Mouse (Mus musculus) embryonic fibroblast, embryonic 13.5 days (primary cell): ENCODE data around the gene Tgfbrap1. TPM values are rescaled to one million over a fixed set of nuclear protein-coding genes. Genes with fewer than 3 reads are reported as not detected.
A peak's percentile ranks its signal among the peaks of the same experiment; 100 is the strongest.

Source experiments
- H3K27ac ChIP-seq: 2 replicates; pipeline ENCODE4 v1.5.1; 2012; ENCODE audit warnings: low read length, control low read depth, inconsistent platforms; ENCODE audit not compliant: insufficient read depth
- H3K4me1 ChIP-seq: 2 replicates; pipeline ENCODE4 v1.6.1; 2011; ENCODE audit warnings: low read length; ENCODE audit not compliant: control insufficient read depth, insufficient read depth
- H3K4me3 ChIP-seq: 2 replicates; pipeline ENCODE4 v1.5.1; 2011; ENCODE audit warnings: mild to moderate bottlenecking, control low read depth, low read length; ENCODE audit not compliant: insufficient read depth
- CTCF ChIP-seq: IDR thresholded peaks from 2 replicates; pipeline ENCODE4 v1.5.1; 2011; ENCODE audit warnings: mild to moderate bottlenecking, control low read depth, low read length, moderate library complexity, borderline replicate concordance; ENCODE audit not compliant: insufficient read depth
- POLR2A ChIP-seq: IDR thresholded peaks from 2 replicates; pipeline ENCODE4 v1.6.1; 2011; ENCODE audit warnings: low read depth, mild to moderate bottlenecking, control low read depth, low read length, moderate library complexity
- polyA plus RNA-seq: library from polyadenylated mRNA; stranded (reverse); fragments of >200 nt; gene quantifications from 2 replicates; pipeline ENCODE4 v1.2.4, GENCODE M21; 2011; ENCODE audit warnings: low read depth; ENCODE audit not compliant: missing spikeins, insufficient read length

Tgfbrap1 gene
- polyA plus RNA-seq, 1 experiment, result 15.1 TPM

DNA sequence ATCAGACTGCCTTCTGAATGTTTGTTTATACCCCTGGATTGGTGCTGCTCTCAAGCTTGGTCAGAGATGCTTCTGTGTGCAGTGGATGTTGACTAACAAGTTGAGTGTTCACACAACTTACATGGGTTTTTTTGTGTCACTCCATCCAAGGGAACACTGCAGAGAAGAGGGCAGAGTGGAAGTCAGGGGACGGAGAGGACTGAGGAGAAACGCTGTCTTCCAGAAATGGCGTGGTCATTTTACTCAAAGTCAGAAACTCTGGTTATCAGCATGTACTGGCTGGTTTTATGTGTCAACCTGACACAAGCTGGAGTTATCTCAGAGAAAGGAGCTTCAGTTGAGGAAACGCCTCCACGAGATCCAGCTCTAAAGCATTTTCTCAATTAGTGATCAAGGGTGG, 22.5 kb upstream of the Tgfbrap1 start:
- H3K27ac ChIP-seq, result peak overlapping the region; percentile 37; the same call in 1 of the 2 replicates
- no peak for TF ChIP-seq CTCF
- no peak for TF ChIP-seq POLR2A
- peaks cover 5% of the 10 kb centered on the region; the same call in 1 of the 2 replicates for H3K4me1 ChIP-seq
- no peak overlapping the region for H3K4me3 ChIP-seq

DNA sequence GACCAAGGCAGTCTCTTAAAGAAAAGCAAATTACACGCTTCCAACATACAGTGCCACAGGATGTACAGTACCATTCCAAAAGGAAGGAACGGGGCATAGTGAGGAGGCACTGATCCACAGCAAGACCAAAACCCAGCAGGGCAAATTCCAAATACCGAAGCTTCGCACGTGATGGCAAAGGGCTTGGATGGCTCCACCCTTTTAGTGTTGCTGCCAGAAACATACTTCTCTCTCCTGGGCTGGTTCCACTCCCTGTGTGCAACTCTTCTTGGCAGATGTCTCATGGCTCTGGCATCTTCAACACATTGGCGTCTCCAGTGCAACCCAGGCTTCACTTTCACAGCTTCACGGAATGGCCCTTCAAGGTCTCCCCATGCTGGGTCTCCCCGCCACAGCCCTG, 19.0 kb upstream of the Tgfbrap1 start:
- Histone ChIP-seq H3K4me1 (no peaks in the 10 kb centered on the region), H3K27ac (no peak overlapping the region), H3K4me3 (no peak overlapping the region)
- TF ChIP-seq CTCF, result no peak
- TF ChIP-seq POLR2A, result no peak

DNA sequence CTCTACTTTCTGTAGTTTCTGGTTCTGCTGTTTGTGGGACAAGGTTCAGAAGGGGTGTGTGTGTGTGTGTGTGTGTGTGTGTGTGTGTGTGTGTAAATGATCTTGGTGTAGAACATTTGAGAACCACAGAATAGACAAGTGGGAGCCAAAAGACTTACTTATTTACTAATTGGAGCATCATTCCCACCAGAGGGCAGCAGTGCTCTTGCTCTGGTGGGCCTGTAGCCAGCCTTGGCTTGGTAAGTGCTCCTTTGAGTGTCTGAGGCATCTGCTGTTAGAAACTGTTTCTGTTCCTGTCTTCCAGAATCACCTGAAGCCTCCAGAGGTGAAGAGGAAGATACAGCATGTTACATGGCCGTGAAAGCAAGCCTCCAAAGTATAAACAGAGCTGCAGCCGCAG, 14.4 kb upstream of the Tgfbrap1 start:
- TF ChIP-seq CTCF, result peak; percentile 73; the same call in 1 of the 2 replicates
- TF ChIP-seq POLR2A, result no peak
- no peak overlapping the region for H3K27ac ChIP-seq
- H3K4me1 ChIP-seq, result no peaks in the 10 kb centered on the region
- H3K4me3 ChIP-seq, result no peak overlapping the region

DNA sequence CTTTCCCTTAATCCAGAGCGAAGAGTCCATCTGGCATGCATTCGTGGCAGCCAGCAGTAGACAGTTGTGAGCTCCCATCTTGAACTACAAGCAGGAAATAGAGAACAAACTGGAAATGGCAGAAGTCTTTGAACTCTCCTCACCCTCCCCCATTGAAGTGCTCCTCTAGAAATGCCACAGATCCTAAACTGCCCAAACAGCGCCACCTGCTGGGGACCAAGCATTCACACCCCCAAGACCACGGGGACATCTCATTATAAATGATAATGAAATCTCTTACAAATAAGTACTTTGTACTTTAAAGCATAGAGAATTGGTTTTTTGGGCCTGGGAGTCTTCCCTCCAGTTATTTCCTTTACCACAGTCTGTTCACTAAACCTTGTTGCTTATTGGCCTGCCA, 12.1 kb upstream of the Tgfbrap1 start:
- TF ChIP-seq CTCF (peak; percentile 50; the same call in 1 of the 2 replicates), POLR2A (no peak)
- no peak overlapping the region for H3K27ac ChIP-seq
- H3K4me1 ChIP-seq, result no peaks in the 10 kb centered on the region
- H3K4me3 ChIP-seq, result no peak overlapping the region

DNA sequence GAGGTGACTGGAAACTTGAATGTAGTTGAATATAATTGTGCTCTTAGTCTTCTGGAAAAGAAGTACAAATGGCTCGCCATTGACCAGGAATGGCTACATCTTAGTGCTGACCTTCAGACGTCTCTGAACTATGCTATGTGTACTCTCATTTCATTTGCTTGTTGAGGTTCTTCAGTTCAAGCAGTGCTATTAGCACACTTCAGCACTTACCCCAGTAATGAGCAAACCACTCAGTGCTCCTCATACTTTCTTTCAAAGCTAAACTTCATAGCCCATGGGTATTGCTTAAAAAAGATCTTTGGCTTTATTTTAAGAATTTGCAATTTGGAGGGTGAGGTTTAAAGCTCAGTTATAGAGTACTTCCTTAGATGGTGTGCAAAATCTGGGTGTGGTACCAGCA, 10.3 kb upstream of the Tgfbrap1 start:
- H3K4me3 ChIP-seq, result no peak overlapping the region
- TF ChIP-seq CTCF, result no peak
- TF ChIP-seq POLR2A, result no peak
- no peak overlapping the region for H3K27ac ChIP-seq
- no peaks in the 10 kb centered on the region for H3K4me1 ChIP-seq

DNA sequence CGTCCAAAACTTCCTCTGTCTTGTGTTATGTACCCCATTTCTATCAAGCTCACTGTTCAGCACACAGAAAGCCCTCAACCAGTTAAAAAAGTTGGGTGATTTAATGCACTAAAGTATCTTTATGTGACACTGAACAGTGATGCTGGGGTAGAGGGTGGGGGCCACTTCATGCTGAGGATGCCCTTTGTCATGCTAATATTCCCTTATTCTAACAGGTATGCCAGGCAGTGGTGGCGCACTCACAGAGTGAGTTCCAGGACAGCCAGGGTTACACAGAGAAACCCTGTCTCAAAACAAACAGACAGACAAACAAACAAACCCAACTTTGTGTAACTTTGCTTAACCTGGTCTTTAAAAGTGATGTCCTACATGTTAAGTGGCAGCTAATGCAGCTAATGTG, 4.2 kb downstream of the Tgfbrap1 start:
- H3K27ac ChIP-seq, result no peak overlapping the region
- no peak for TF ChIP-seq POLR2A
- no peak for TF ChIP-seq CTCF
- no peaks in the 10 kb centered on the region for H3K4me1 ChIP-seq
- H3K4me3 ChIP-seq, result no peak overlapping the region

DNA sequence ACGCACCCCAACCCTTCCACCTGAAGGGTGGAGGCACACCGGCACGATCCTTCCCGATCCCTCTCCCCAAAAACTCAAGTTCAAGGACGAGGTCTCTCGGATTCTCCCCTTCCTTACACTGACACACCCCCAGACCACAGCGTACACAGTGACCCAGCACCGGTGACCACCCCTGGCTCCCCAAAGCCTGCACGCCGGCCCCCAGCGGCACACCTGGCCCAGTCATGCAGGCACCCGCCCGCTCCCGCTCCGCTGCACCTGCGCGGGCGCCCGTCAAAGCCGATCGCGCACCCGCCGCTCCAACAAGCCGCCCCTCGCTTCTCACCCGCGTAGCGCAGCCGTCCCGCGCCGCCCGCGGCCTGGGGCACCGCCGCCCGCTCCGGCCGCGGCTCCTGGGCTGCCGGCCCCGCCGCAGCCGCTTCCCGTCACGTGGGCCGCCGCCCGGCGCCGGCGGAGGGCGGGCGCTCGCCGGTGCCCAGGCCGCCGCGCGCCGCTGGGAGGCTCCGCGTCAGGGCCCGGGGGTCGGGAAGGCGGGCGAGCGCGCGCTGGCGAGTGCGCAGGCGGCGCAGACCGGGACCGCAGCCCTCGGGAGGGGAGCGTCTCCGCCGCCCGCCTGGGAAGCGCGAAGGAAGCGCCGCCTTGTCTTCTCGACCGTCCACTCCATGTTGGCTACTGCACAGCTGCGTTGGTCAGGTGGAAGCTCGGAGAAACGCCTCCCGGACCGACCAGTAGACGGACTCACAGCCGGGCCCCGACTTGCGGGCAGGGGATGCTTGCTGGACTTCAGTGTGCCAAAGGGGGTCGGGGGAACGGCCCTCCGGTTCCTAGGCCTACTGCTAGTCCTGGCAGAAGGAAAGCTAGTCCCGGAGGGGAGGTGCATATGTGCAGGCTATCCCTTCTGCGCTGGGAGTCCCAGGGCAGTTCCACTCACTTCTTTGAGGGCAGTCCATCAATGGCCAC, 6.1 kb downstream of the Tgfbrap1 start:
- TF ChIP-seq CTCF, result no peak
- peak; percentile 52 for TF ChIP-seq POLR2A
- peak overlapping the region; percentile 81 for H3K4me3 ChIP-seq
- H3K27ac ChIP-seq, result peak overlapping the region; percentile 3; the same call in 1 of the 2 replicates
- H3K4me1 ChIP-seq, result no peaks in the 10 kb centered on the region

DNA sequence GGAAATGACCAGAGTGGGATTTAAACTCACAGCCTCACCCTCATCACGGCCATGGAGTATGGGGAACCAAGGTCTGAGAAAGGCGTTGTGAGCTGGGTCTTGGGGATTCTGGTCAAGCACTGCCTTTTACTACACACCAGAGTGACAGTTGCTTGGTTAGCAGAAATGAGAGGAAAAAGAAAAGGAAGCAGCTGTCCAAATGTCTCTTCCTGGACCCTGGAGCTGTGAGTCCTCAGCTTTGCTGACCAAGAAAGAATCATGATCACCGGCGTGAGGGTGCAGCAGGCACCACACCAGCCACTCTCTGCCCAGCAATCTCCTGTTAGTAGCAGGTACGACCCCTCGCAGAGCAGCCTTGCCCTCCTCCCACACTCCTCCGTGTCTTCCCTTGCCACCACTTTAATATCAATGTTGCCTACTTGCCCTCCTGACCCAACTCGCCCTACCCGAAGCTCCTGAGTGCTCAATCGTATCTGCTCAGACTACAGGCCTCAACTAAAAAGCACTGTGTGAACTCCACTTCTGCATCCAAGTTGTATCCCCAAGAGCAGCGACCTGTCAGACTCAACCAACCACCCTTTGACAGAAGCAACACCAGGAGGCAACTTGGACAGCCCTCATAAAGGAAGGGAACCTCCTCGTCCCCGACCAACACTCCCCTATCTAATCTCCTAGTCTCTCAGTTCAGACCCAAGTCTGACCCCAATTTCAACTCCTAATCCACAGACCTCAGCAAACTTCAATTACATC, 7.0 kb downstream of the Tgfbrap1 start:
- Histone ChIP-seq H3K4me3 (peak overlapping the region; percentile 81), H3K4me1 (no peaks in the 10 kb centered on the region), H3K27ac (no peak overlapping the region)
- no peak for TF ChIP-seq POLR2A
- no peak for TF ChIP-seq CTCF

DNA sequence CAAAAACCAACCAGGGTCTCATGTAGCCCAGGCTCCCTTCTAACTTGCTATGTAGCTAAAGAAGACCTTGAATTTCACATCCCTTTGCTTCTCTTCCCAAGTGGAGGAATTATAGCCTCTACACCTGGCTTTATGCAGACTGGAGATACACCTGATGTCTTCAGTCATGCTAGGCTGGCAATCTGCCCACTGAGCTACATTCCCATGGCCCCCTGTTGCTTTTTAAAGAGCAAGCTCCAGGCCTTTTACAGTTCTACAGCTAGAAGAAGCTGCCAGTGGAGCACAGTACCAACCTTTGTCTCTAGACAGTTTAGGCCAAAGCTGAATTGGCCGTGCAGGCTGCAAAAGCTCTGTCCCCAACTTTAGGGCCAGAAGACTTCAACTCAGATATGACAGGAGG, 8.0 kb downstream of the Tgfbrap1 start:
- Histone ChIP-seq H3K27ac (no peak overlapping the region), H3K4me3 (no peak overlapping the region), H3K4me1 (no peaks in the 10 kb centered on the region)
- TF ChIP-seq POLR2A (no peak), CTCF (no peak)
